In genomic region chr2:166257666-166258065, GRCm38 (mm10) we compare ENCODE assay signal across 26 mouse cellular contexts.
A peak's percentile ranks its signal among the peaks of the same experiment; 100 is the strongest.
DNase-seq lines count a peak whose midpoint lies in the region; ATAC-seq and TF ChIP-seq lines count a peak whose summit lies in the region.
"Had no signal": no experiment of that assay in that cellular context is flagged by ENCODE, and none has a peak within 500 bp of the region (broad histone marks: within the 10 kb centered on the region; RNA-seq: fewer than 3 reads in every experiment).

No protein-coding gene starts in this region.

- DNase-seq in hindbrain, embryonic 10.5 days (ENCODE audit: low spot score): no peak
- no peak for DNase-seq in stomach, postnatal 0 days (ENCODE audit: low spot score)
- peak; percentile 69 for DNase-seq in ZHBTc4 (ENCODE audit: low read depth, low spot score)
- DNase-seq in limb, embryonic 10.5 days (ENCODE audit: low spot score): no peak
- no peak for DNase-seq in layer of hippocampus, adult 8-10 months (ENCODE audit: low spot score in 2 of 2)
- no peak for DNase-seq in layer of hippocampus, adult 2 months (ENCODE audit: low spot score in 2 of 2)
- DNase-seq: adrenal gland, adult 8-10 months; adrenal gland, postnatal 25 days; B cell, adult 2 months; cerebellum, adult 11-12 months; cerebellum, adult 8-10 months; cerebellum, postnatal 10 days; cerebellum, postnatal 36 days; embryo, embryonic 11 days; gastrocnemius, postnatal 10 days; gastrocnemius, postnatal 36 days; heart, adult 2 months had no signal

- no peaks in the 10 kb centered on the region for H3K9me3 ChIP-seq in hindbrain, embryonic 10.5 days
- H3K9me3 ChIP-seq in hindbrain, embryonic 12.5 days (replicated peaks): no peaks in the 10 kb centered on the region
- no peaks in the 10 kb centered on the region for H3K9me3 ChIP-seq in stomach, embryonic 15.5 days
- H3K9me3 ChIP-seq in stomach, postnatal 0 days (ENCODE audit: control insufficient read depth, low read length): no peaks in the 10 kb centered on the region
- H3K9me3 ChIP-seq in limb, embryonic 10.5 days (replicated peaks): no peaks in the 10 kb centered on the region
- H3K9me3 ChIP-seq: embryonic facial prominence, embryonic 15.5 days; forebrain, embryonic 12.5 days had no signal

- H3K27me3 ChIP-seq in hindbrain, embryonic 10.5 days (ENCODE audit: insufficient read depth, poor library complexity, severe bottlenecking): peaks cover 58% of the 10 kb centered on the region
- H3K27me3 ChIP-seq in hindbrain, embryonic 12.5 days: peaks cover 11% of the 10 kb centered on the region
- no peaks in the 10 kb centered on the region for H3K27me3 ChIP-seq in stomach, embryonic 15.5 days (replicated peaks)
- H3K27me3 ChIP-seq in stomach, postnatal 0 days (ENCODE audit: control insufficient read depth, insufficient read depth, low read length): no peaks in the 10 kb centered on the region
- no peaks in the 10 kb centered on the region for H3K27me3 ChIP-seq in limb, embryonic 10.5 days (ENCODE audit: low read depth, poor library complexity, severe bottlenecking)
- H3K27me3 ChIP-seq: embryonic facial prominence, embryonic 15.5 days had no signal

- H3K4me2 ChIP-seq in hindbrain, embryonic 12.5 days (replicated peaks): no peak overlapping the region
- H3K4me2 ChIP-seq in stomach, embryonic 15.5 days: no peak overlapping the region
- H3K4me2 ChIP-seq in stomach, postnatal 0 days (replicated peaks; ENCODE audit: low read depth): no peak overlapping the region
- H3K4me2 ChIP-seq: hindbrain, embryonic 14.5 days had no signal

- no peak for ATAC-seq in hindbrain, embryonic 12.5 days (ENCODE audit: low FRiP score)
- no peak for ATAC-seq in stomach, embryonic 15.5 days (ENCODE audit: insufficient read depth, low FRiP score, low read depth)
- ATAC-seq in stomach, postnatal 0 days (ENCODE audit: low FRiP score, low TSS enrichment): no peak
- ATAC-seq: activated CD4-positive, CD25-positive, alpha-beta regulatory T cell, adult 4 months; forebrain, embryonic 16.5 days; hindbrain, postnatal 0 days; inflammation-experienced regulatory T-cells, adult 6 months had no signal

- no peak overlapping the region for H3K4me3 ChIP-seq in hindbrain, embryonic 10.5 days
- no peak overlapping the region for H3K4me3 ChIP-seq in hindbrain, embryonic 12.5 days
- no peak overlapping the region for H3K4me3 ChIP-seq in stomach, embryonic 15.5 days (replicated peaks)
- no peak overlapping the region for H3K4me3 ChIP-seq in stomach, postnatal 0 days (ENCODE audit: low read depth, low read length)
- H3K4me3 ChIP-seq in limb, embryonic 10.5 days: no peak overlapping the region
- no peak overlapping the region for H3K4me3 ChIP-seq in layer of hippocampus, adult 2 months
- H3K4me3 ChIP-seq: embryonic facial prominence, embryonic 15.5 days; forebrain, embryonic 12.5 days; heart, adult 2 months had no signal

- peaks cover 73% of the 10 kb centered on the region for H3K4me1 ChIP-seq in hindbrain, embryonic 10.5 days (replicated peaks)
- peaks cover 49% of the 10 kb centered on the region for H3K4me1 ChIP-seq in hindbrain, embryonic 12.5 days
- 0 out of 2 replicates have a peak, but pooled peaks cover 6% of the 10 kb centered on the region for H3K4me1 ChIP-seq in stomach, embryonic 15.5 days
- H3K4me1 ChIP-seq in stomach, postnatal 0 days (replicated peaks; ENCODE audit: control insufficient read depth, insufficient read depth): no peaks in the 10 kb centered on the region
- H3K4me1 ChIP-seq in limb, embryonic 10.5 days: peaks cover 65% of the 10 kb centered on the region

- TF ChIP-seq EP300 in stomach, postnatal 0 days (optimal IDR thresholded peaks at IDR 0.05): no peak

- H3K27ac ChIP-seq in hindbrain, embryonic 10.5 days: peak overlapping the region; percentile 37; the same call in 1 of the 2 replicates
- H3K27ac ChIP-seq in hindbrain, embryonic 12.5 days: no peak overlapping the region
- H3K27ac ChIP-seq in stomach, embryonic 15.5 days: 0 out of 2 replicates have a peak overlapping the region, but pooled peaks have one; percentile 18
- H3K27ac ChIP-seq in stomach, postnatal 0 days (replicated peaks): no peak overlapping the region
- H3K27ac ChIP-seq in limb, embryonic 10.5 days: peak overlapping the region; percentile 53
- no peak overlapping the region for H3K27ac ChIP-seq in layer of hippocampus, adult 2 months
- H3K27ac ChIP-seq: embryonic facial prominence, embryonic 15.5 days; heart, adult 2 months; hindbrain, embryonic 14.5 days; hindbrain, postnatal 0 days had no signal

- TF ChIP-seq CTCF in stomach, postnatal 0 days (IDR thresholded peaks at IDR 0.05; ENCODE audit: low read depth): no peak
- no peak for TF ChIP-seq CTCF in layer of hippocampus, adult 2 months (conservative IDR thresholded peaks at IDR 0.05)

- 64% methylated on average over 4 of the region's 4 CpGs for WGBS in hindbrain, embryonic 10.5 days
- WGBS in hindbrain, embryonic 12.5 days: 61% methylated on average over 4 of the region's 4 CpGs
- 63% methylated on average over 4 of the region's 4 CpGs for WGBS in stomach, embryonic 15.5 days
- WGBS in stomach, postnatal 0 days: 69% methylated on average over 4 of the region's 4 CpGs
- 71% methylated on average over 4 of the region's 4 CpGs for WGBS in limb, embryonic 10.5 days

- H3K36me3 ChIP-seq in hindbrain, embryonic 10.5 days: no peaks in the 10 kb centered on the region
- no peaks in the 10 kb centered on the region for H3K36me3 ChIP-seq in hindbrain, embryonic 12.5 days
- H3K36me3 ChIP-seq in stomach, embryonic 15.5 days: no peaks in the 10 kb centered on the region
- no peaks in the 10 kb centered on the region for H3K36me3 ChIP-seq in stomach, postnatal 0 days (ENCODE audit: control insufficient read depth, insufficient read depth, low read length)
- no peaks in the 10 kb centered on the region for H3K36me3 ChIP-seq in limb, embryonic 10.5 days
- H3K36me3 ChIP-seq: embryonic facial prominence, embryonic 15.5 days; forebrain, embryonic 12.5 days had no signal

- no peak overlapping the region for H3K9ac ChIP-seq in hindbrain, embryonic 12.5 days
- H3K9ac ChIP-seq in stomach, embryonic 15.5 days: no peak overlapping the region
- no peak overlapping the region for H3K9ac ChIP-seq in stomach, postnatal 0 days (ENCODE audit: low read length)
- H3K9ac ChIP-seq: embryonic facial prominence, embryonic 15.5 days; hindbrain, embryonic 14.5 days had no signal

Comparison
In these comparisons a context has a peak if more than half of its experiments do, and no peak if none do; other contexts are left out.
1. H3K27ac ChIP-seq: peak in hindbrain, embryonic 10.5 days (single experiment), stomach, embryonic 15.5 days (single experiment) and limb, embryonic 10.5 days (single experiment); none in hindbrain, embryonic 12.5 days (single experiment), stomach, postnatal 0 days (single experiment) and layer of hippocampus, adult 2 months (single experiment).